Mouse (Mus musculus): ENCODE measurements around the gene Pla2g2d.

GRCm38 (mm10) chr4:138755439-138755838, 20.1 kb upstream of the Pla2g2d start:
- TF ChIP-seq CTCF (IDR thresholded peaks at IDR 0.05) (no peak), POLR2A (IDR thresholded peaks at IDR 0.05; ENCODE audit: insufficient read depth, low read depth, low read length) (no peak), EP300 (IDR thresholded peaks at IDR 0.05; ENCODE audit: insufficient read depth, low read depth, low read length) (no peak)

All from heart, adult 2 months (tissue).